Mouse (Mus musculus) thymus, adult 2 months (tissue): Measurements from ENCODE around the gene Trappc6a.

ENCODE experiments used
- CTCF ChIP-seq: fragments of 200-500 bp; IDR thresholded peaks from 2 replicates; pipeline ENCODE4 v1.5.1; 2012; ENCODE audit warnings: mild to moderate bottlenecking, control low read depth, low read length, moderate library complexity, borderline replicate concordance; ENCODE audit not compliant: control insufficient read depth, poor library complexity, insufficient read depth; ENCODE audit errors: extremely low read depth
- POLR2A ChIP-seq: fragments of 200-500 bp; IDR thresholded peaks from 2 replicates; pipeline ENCODE4 v1.6.1; 2012; ENCODE audit warnings: mild to moderate bottlenecking, low read length, control low read depth, moderate library complexity; ENCODE audit not compliant: control insufficient read depth, poor library complexity, insufficient read depth; ENCODE audit errors: extremely low read depth

- no peak for TF ChIP-seq CTCF
- peak; percentile 61 for TF ChIP-seq POLR2A
These were observed 53.8 kb downstream of the Trappc6a start for GRCm38 (mm10) chr7:19561765-19562642.
